Mouse (Mus musculus): ENCODE results near the gene Rgma. TPM values are rescaled to one million over a fixed set of nuclear protein-coding genes. Genes with fewer than 3 reads are reported as not detected.

Rgma gene
- polyA plus RNA-seq, 2 experiments = 0.05 to 0.06 TPM

- no peaks in the 10 kb centered on the region for H3K4me1 ChIP-seq (replicated peaks; ENCODE audit: control insufficient read depth in 2 of 2, insufficient read depth in 2 of 2, low read length in 1 of 2)
- H3K9me3 ChIP-seq (ENCODE audit: control insufficient read depth, low read length) = no peaks in the 10 kb centered on the region
- no peak overlapping the region for H3K4me3 ChIP-seq (ENCODE audit: insufficient read depth in 1 of 2, low read depth in 2 of 2, low read length in 2 of 2)
- WGBS (ENCODE audit: insufficient replicate concordance) = 48% methylated on average over 7 of the region's 7 CpGs
- H3K27ac ChIP-seq = no peak overlapping the region
- ATAC-seq (ENCODE audit: insufficient read depth) = no peak
- H3K36me3 ChIP-seq (replicated peaks; ENCODE audit: control insufficient read depth, insufficient read depth, low read depth) = no peaks in the 10 kb centered on the region
- H3K9ac ChIP-seq (replicated peaks) = no peak overlapping the region
- H3K4me2 ChIP-seq (ENCODE audit: low read depth) = no peak overlapping the region
- TF ChIP-seq CTCF (IDR thresholded peaks at IDR 0.05; ENCODE audit: low read depth) = no peak
- no peak for TF ChIP-seq EP300 (IDR thresholded peaks at IDR 0.05; ENCODE audit: low read depth)
- DNase-seq (ENCODE audit: low read depth in 3 of 3, low spot score in 3 of 3) = no peak
- H3K27me3 ChIP-seq (ENCODE audit: control insufficient read depth, insufficient read depth, low read length) = no peaks in the 10 kb centered on the region
Observed at GRCm38 (mm10) chr7:73336380-73336779, 38.9 kb upstream of the Rgma start.

GRCm38 (mm10) chr7:73338353-73338752 lies 37.0 kb upstream of the Rgma start:
- Histone ChIP-seq H3K4me2 (ENCODE audit: low read depth) (no peak overlapping the region), H3K27me3 (ENCODE audit: control insufficient read depth, insufficient read depth, low read length) (no peaks in the 10 kb centered on the region), H3K36me3 (replicated peaks; ENCODE audit: control insufficient read depth, insufficient read depth, low read depth) (no peaks in the 10 kb centered on the region), H3K9me3 (ENCODE audit: control insufficient read depth, low read length) (no peaks in the 10 kb centered on the region), H3K4me3 (ENCODE audit: insufficient read depth in 1 of 2, low read depth in 2 of 2, low read length in 2 of 2) (no peak overlapping the region), H3K27ac (no peak overlapping the region), H3K9ac (replicated peaks) (no peak overlapping the region), H3K4me1 (replicated peaks; ENCODE audit: control insufficient read depth in 2 of 2, insufficient read depth in 2 of 2, low read length in 1 of 2) (no peaks in the 10 kb centered on the region)
- DNase-seq (ENCODE audit: low read depth in 3 of 3, low spot score in 3 of 3) (no peak), ATAC-seq (ENCODE audit: insufficient read depth) (no peak)
- 60% methylated on average over 5 of the region's 5 CpGs for WGBS (ENCODE audit: insufficient replicate concordance)
- no peak for TF ChIP-seq CTCF (IDR thresholded peaks at IDR 0.05; ENCODE audit: low read depth)
- no peak for TF ChIP-seq EP300 (IDR thresholded peaks at IDR 0.05; ENCODE audit: low read depth)

GRCm38 (mm10) chr7:73343852-73344251 lies 31.5 kb upstream of the Rgma start:
- TF ChIP-seq CTCF (IDR thresholded peaks at IDR 0.05; ENCODE audit: low read depth) = no peak
- TF ChIP-seq EP300 (IDR thresholded peaks at IDR 0.05; ENCODE audit: low read depth) = no peak
- 26% methylated on average over 3 of the region's 3 CpGs for WGBS (ENCODE audit: insufficient replicate concordance)
- no peaks in the 10 kb centered on the region for H3K36me3 ChIP-seq (replicated peaks; ENCODE audit: control insufficient read depth, insufficient read depth, low read depth)

GRCm38 (mm10) chr7:73348585-73349124 lies 26.7 kb upstream of the Rgma start:
- ATAC-seq (ENCODE audit: insufficient read depth) (no peak), DNase-seq (ENCODE audit: low read depth in 3 of 3, low spot score in 3 of 3) (no peak)
- Histone ChIP-seq H3K4me1 (replicated peaks; ENCODE audit: control insufficient read depth in 2 of 2, insufficient read depth in 2 of 2, low read length in 1 of 2) (no peaks in the 10 kb centered on the region), H3K4me2 (ENCODE audit: low read depth) (no peak overlapping the region), H3K27me3 (ENCODE audit: control insufficient read depth, insufficient read depth, low read length) (no peaks in the 10 kb centered on the region), H3K27ac (no peak overlapping the region), H3K9me3 (ENCODE audit: control insufficient read depth, low read length) (no peaks in the 10 kb centered on the region), H3K9ac (replicated peaks) (no peak overlapping the region), H3K4me3 (ENCODE audit: insufficient read depth in 1 of 2, low read depth in 2 of 2, low read length in 2 of 2) (no peak overlapping the region), H3K36me3 (replicated peaks; ENCODE audit: control insufficient read depth, insufficient read depth, low read depth) (no peaks in the 10 kb centered on the region)
- TF ChIP-seq EP300 (IDR thresholded peaks at IDR 0.05; ENCODE audit: low read depth) (no peak), CTCF (IDR thresholded peaks at IDR 0.05; ENCODE audit: low read depth) (no peak)
- WGBS (ENCODE audit: insufficient replicate concordance) = 31% methylated on average over 10 of the region's 10 CpGs

More at GRCm38 (mm10) chr7:73343852-73344251, 31.5 kb upstream of the Rgma start:
- H3K4me2 ChIP-seq (ENCODE audit: low read depth) = no peak overlapping the region
- no peaks in the 10 kb centered on the region for H3K4me1 ChIP-seq (replicated peaks; ENCODE audit: control insufficient read depth in 2 of 2, insufficient read depth in 2 of 2, low read length in 1 of 2)
- H3K27ac ChIP-seq = no peak overlapping the region
- DNase-seq (ENCODE audit: low read depth in 3 of 3, low spot score in 3 of 3) (no peak), ATAC-seq (ENCODE audit: insufficient read depth) (no peak)
- no peak overlapping the region for H3K4me3 ChIP-seq (ENCODE audit: insufficient read depth in 1 of 2, low read depth in 2 of 2, low read length in 2 of 2)
- no peaks in the 10 kb centered on the region for H3K27me3 ChIP-seq (ENCODE audit: control insufficient read depth, insufficient read depth, low read length)
- no peak overlapping the region for H3K9ac ChIP-seq (replicated peaks)
- H3K9me3 ChIP-seq (ENCODE audit: control insufficient read depth, low read length) = no peaks in the 10 kb centered on the region

- Histone ChIP-seq H3K4me2 (ENCODE audit: low read depth) (no peak overlapping the region), H3K4me3 (ENCODE audit: insufficient read depth in 1 of 2, low read depth in 2 of 2, low read length in 2 of 2) (no peak overlapping the region), H3K9ac (replicated peaks) (no peak overlapping the region), H3K27ac (no peak overlapping the region), H3K36me3 (replicated peaks; ENCODE audit: control insufficient read depth, insufficient read depth, low read depth) (no peaks in the 10 kb centered on the region), H3K27me3 (ENCODE audit: control insufficient read depth, insufficient read depth, low read length) (no peaks in the 10 kb centered on the region), H3K9me3 (ENCODE audit: control insufficient read depth, low read length) (no peaks in the 10 kb centered on the region), H3K4me1 (replicated peaks; ENCODE audit: control insufficient read depth in 2 of 2, insufficient read depth in 2 of 2, low read length in 1 of 2) (no peaks in the 10 kb centered on the region)
- 59% methylated on average over 8 of the region's 8 CpGs for WGBS (ENCODE audit: insufficient replicate concordance)
- DNase-seq (ENCODE audit: low read depth in 3 of 3, low spot score in 3 of 3) (no peak), ATAC-seq (ENCODE audit: insufficient read depth) (no peak)
- no peak for TF ChIP-seq CTCF (IDR thresholded peaks at IDR 0.05; ENCODE audit: low read depth)
- TF ChIP-seq EP300 (IDR thresholded peaks at IDR 0.05; ENCODE audit: low read depth) = no peak
Observed at GRCm38 (mm10) chr7:73349158-73349557, 26.2 kb upstream of the Rgma start.

Measured in liver, embryonic 14.5 days (tissue).